Mouse (Mus musculus) MEL (cell line): ENCODE measurements at regions not wholly inside any gene's neighbourhood (a gene's known extent, or its start where the extent isn't known, plus 50 kb on each side); places are given as distances from the start of the nearest gene placed in this dataset.

ENCODE experiments used
- DNase-seq: peaks from one replicate; pipeline ENCODE4 v3.0.0; 2011; ENCODE audit warnings: low read depth, low spot score
- H3K27ac ChIP-seq: 2 replicates; pipeline ENCODE4 v1.5.1; 2012; ENCODE audit warnings: low read depth, mild to moderate bottlenecking, control low read depth, low read length, moderate library complexity; ENCODE audit not compliant: control insufficient read depth
- H3K27me3 ChIP-seq, 2 experiments: fragments of 150-350 bp in 1 of 2; sonication (generic) in 1 of 2; 2 replicates each; pipeline ENCODE4 v1.6.1; 2012; ENCODE audit warnings: low read length in 2 of 2, mild to moderate bottlenecking in 2 of 2, improper control_type of control experiment in 1 of 2, moderate library complexity in 1 of 2; ENCODE audit not compliant: insufficient read depth in 2 of 2, control insufficient read depth in 1 of 2
- H3K36me3 ChIP-seq, 2 experiments: 2 replicates each; pipeline ENCODE4 v1.6.1; 2012 to 2014; ENCODE audit warnings: low read length in 2 of 2, improper control_type of control experiment in 1 of 2, inconsistent platforms in 1 of 2, mild to moderate bottlenecking in 1 of 2; ENCODE audit not compliant: insufficient read depth in 2 of 2, control insufficient read depth in 1 of 2
- H3K4me1 ChIP-seq, 2 experiments: fragments of 150-350 bp in 1 of 2; sonication (generic) in 1 of 2; 2 replicates each; pipeline ENCODE4 v1.6.1; 2012; ENCODE audit warnings: low read length in 2 of 2, improper control_type of control experiment in 1 of 2, mild to moderate bottlenecking in 1 of 2; ENCODE audit not compliant: insufficient read depth in 2 of 2, control insufficient read depth in 1 of 2
- H3K4me3 ChIP-seq, 2 experiments: fragments of 150-350 bp in 1 of 2; sonication (generic) in 1 of 2; 2 replicates each; pipeline ENCODE4 v1.5.1; 2012; ENCODE audit warnings: low read depth in 2 of 2, low read length in 2 of 2, mild to moderate bottlenecking in 2 of 2, moderate library complexity in 2 of 2, control low read depth in 1 of 2, improper control_type of control experiment in 1 of 2; ENCODE audit not compliant: control insufficient read depth in 1 of 2, insufficient read depth in 1 of 2
- H3K79me2 ChIP-seq: 2 replicates; pipeline ENCODE4 v1.6.1; 2012; ENCODE audit warnings: mild to moderate bottlenecking, low read length, moderate library complexity; ENCODE audit not compliant: control insufficient read depth, poor library complexity, insufficient read depth
- H3K9ac ChIP-seq: 2 replicates; pipeline ENCODE4 v1.6.1; 2012; ENCODE audit warnings: low read depth, mild to moderate bottlenecking, control low read depth, low read length, moderate library complexity; ENCODE audit not compliant: control insufficient read depth, poor library complexity, severe bottlenecking
- H3K9me3 ChIP-seq: fragments of 150-350 bp; sonication (generic); replicated peaks from 2 replicates; pipeline ENCODE4 v1.6.1; 2012; ENCODE audit warnings: mild to moderate bottlenecking, low read length, improper control_type of control experiment, moderate library complexity; ENCODE audit not compliant: insufficient read depth
- CHD1 ChIP-seq: IDR thresholded peaks from 2 replicates; pipeline ENCODE4 v1.6.1; 2012; ENCODE audit warnings: low read depth, mild to moderate bottlenecking, inconsistent platforms, low read length, improper control_type of control experiment
- CHD2 ChIP-seq: IDR thresholded peaks from 2 replicates; pipeline ENCODE4 v1.6.1; 2011; ENCODE audit warnings: low read length, improper control_type of control experiment
- ELF1 ChIP-seq: IDR thresholded peaks from 2 replicates; pipeline ENCODE4 v1.6.1; 2014; ENCODE audit warnings: low read depth, mild to moderate bottlenecking, inconsistent platforms, low read length, improper control_type of control experiment, moderate library complexity
- GABPA ChIP-seq: IDR thresholded peaks from 2 replicates; pipeline ENCODE4 v1.6.1; 2012; ENCODE audit warnings: low read depth, mild to moderate bottlenecking, inconsistent platforms, low read length, improper control_type of control experiment, moderate library complexity
- GATA1 ChIP-seq: IDR thresholded peaks from 2 replicates; pipeline ENCODE4 v1.6.1; 2011; ENCODE audit warnings: low read depth, low read length, improper control_type of control experiment
- HCFC1 ChIP-seq: IDR thresholded peaks from 2 replicates; pipeline ENCODE4 v1.6.1; 2012; ENCODE audit warnings: low read depth, mild to moderate bottlenecking, inconsistent platforms, low read length, improper control_type of control experiment, moderate library complexity
- KAT2A ChIP-seq: conservative IDR thresholded peaks from 2 replicates; pipeline ENCODE4 v1.6.1; 2012; ENCODE audit warnings: low read depth, low read length, improper control_type of control experiment, inconsistent platforms
- MAZ ChIP-seq: IDR thresholded peaks from 2 replicates; pipeline ENCODE4 v1.6.1; 2012; ENCODE audit warnings: low read depth, mild to moderate bottlenecking, inconsistent platforms, low read length, improper control_type of control experiment
- MXI1 ChIP-seq: IDR thresholded peaks from 2 replicates; pipeline ENCODE4 v1.6.1; 2011; ENCODE audit warnings: mild to moderate bottlenecking, low read depth, low read length, improper control_type of control experiment
- MYB ChIP-seq: IDR thresholded peaks from 2 replicates; pipeline ENCODE4 v1.6.1; 2011; ENCODE audit warnings: mild to moderate bottlenecking, low read depth, low read length, improper control_type of control experiment
- NRF1 ChIP-seq: IDR thresholded peaks from 2 replicates; pipeline ENCODE4 v1.6.1; 2014; ENCODE audit warnings: low read depth, mild to moderate bottlenecking, inconsistent platforms, low read length, improper control_type of control experiment, moderate library complexity; ENCODE audit not compliant: poor library complexity, insufficient read depth, severe bottlenecking
- POLR2A ChIP-seq, 2 experiments: IDR thresholded peaks; 2 replicates each; pipeline ENCODE4 v1.6.1; 2011 to 2012; ENCODE audit warnings: low read length in 2 of 2, mild to moderate bottlenecking in 2 of 2, control low read depth in 1 of 2, improper control_type of control experiment in 1 of 2, low read depth in 1 of 2, moderate library complexity in 1 of 2; ENCODE audit not compliant: control insufficient read depth in 1 of 2, insufficient read depth in 1 of 2, poor library complexity in 1 of 2
- SIN3A ChIP-seq: IDR thresholded peaks from 2 replicates; pipeline ENCODE4 v1.6.1; 2012; ENCODE audit warnings: low read length, improper control_type of control experiment, inconsistent platforms
- UBTF ChIP-seq: IDR thresholded peaks from 2 replicates; pipeline ENCODE4 v1.6.1; 2012; ENCODE audit warnings: low read depth, mild to moderate bottlenecking, inconsistent platforms, low read length, improper control_type of control experiment, moderate library complexity, borderline replicate concordance; ENCODE audit not compliant: insufficient read depth
- ZC3H11A ChIP-seq: IDR thresholded peaks from 2 replicates; pipeline ENCODE4 v1.6.1; 2012; ENCODE audit warnings: low read depth, mild to moderate bottlenecking, inconsistent platforms, low read length, improper control_type of control experiment
- ZKSCAN1 ChIP-seq: IDR thresholded peaks from 2 replicates; pipeline ENCODE4 v1.6.1; 2012; ENCODE audit warnings: low read depth, mild to moderate bottlenecking, inconsistent platforms, low read length, improper control_type of control experiment, moderate library complexity

GRCm38 (mm10) chr17:50390151-50390550 is 96.7 kb upstream of the Dazl start:
- H3K4me3 ChIP-seq: no peak overlapping the region
- DNase-seq: peak; percentile 59
- H3K4me1 ChIP-seq: peaks cover 0 to 20% of the 10 kb centered on the region in 2 experiments; a peak in 3 of 4 replicates
- H3K27me3 ChIP-seq: no peaks in the 10 kb centered on the region
- TF ChIP-seq HCFC1 (peak; percentile 94), CHD2 (no peak), MXI1 (no peak), GATA1 (peak; percentile 35), ZKSCAN1 (no peak), ELF1 (0 out of 2 replicates have a peak, but pooled peaks have one; percentile 13), UBTF (no peak), KAT2A (peak; percentile 56; the same call in 1 of the 2 replicates), SIN3A (peak; percentile 37; the same call in 1 of the 2 replicates)
- no peaks in the 10 kb centered on the region for H3K79me2 ChIP-seq
- H3K9ac ChIP-seq: no peak overlapping the region
- no peaks in the 10 kb centered on the region for H3K9me3 ChIP-seq
- peaks cover 0 to 13% of the 10 kb centered on the region in 2 experiments; a peak in 2 of 4 replicates for H3K36me3 ChIP-seq
- no peak overlapping the region for H3K27ac ChIP-seq

GRCm38 (mm10) chr17:50391207-50391606 is 97.8 kb upstream of the Dazl start:
- Histone ChIP-seq H3K27me3 (no peaks in the 10 kb centered on the region), H3K27ac (no peak overlapping the region), H3K9ac (no peak overlapping the region), H3K4me3 (no peak overlapping the region), H3K36me3 (peaks cover 0 to 13% of the 10 kb centered on the region in 2 experiments; a peak in 2 of 4 replicates), H3K4me1 (peaks cover 0 to 20% of the 10 kb centered on the region in 2 experiments; a peak in 3 of 4 replicates), H3K79me2 (no peaks in the 10 kb centered on the region), H3K9me3 (no peaks in the 10 kb centered on the region)
- TF ChIP-seq GABPA (no peak), KAT2A (no peak), NRF1 (no peak), MAZ (no peak), POLR2A (IDR thresholded peaks at IDR 0.05; ENCODE audit: control insufficient read depth in 1 of 2, insufficient read depth in 1 of 2, low read depth in 1 of 2, low read length in 2 of 2, poor library complexity in 1 of 2) (no peak), ZC3H11A (no peak), MYB (no peak), CHD1 (no peak), GATA1 (no peak), UBTF (no peak)
- DNase-seq: no peak
